Mouse (Mus musculus): ENCODE measurements around the gene Mettl25.

DNA sequence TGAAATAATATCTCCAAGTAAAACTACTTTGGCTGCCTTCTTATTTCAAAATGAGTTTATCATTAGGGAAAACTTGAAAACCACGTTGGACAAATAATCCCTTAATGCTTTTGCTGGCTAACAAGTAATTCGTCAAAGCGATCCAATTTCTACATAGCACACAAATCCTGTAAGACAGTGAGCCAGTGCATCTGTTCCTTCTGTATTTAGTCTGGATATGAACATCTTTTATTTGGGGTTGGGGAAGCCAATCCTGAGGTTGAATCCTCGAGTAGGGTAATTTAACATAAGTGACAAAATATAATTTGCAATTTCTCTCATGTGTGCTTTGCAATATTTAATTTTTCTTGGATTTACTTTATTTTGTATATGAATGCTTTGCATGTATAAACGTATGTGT is 102.2 kb downstream of the Mettl25 start:
- TF ChIP-seq CTCF (conservative IDR thresholded peaks at IDR 0.05; ENCODE audit: low read length) (no peak), NANOG (IDR thresholded peaks at IDR 0.05; ENCODE audit: borderline replicate concordance, low read length) (no peak)

All from E14TG2a.4 (cell line).